Mouse (Mus musculus) forebrain, embryonic 13.5 days (tissue): ENCODE results near the gene Ppp1r12a. TPM values are rescaled to one million over a fixed set of nuclear protein-coding genes. Genes with fewer than 3 reads are reported as not detected.
A peak's percentile ranks its signal among the peaks of the same experiment; 100 is the strongest.

Experiments
- ATAC-seq: fragments of 200-750 bp; cut with Nextera tagmentation; 2 replicates; pipeline ENCODE4 v1.8.0; 2017
- H3K27ac ChIP-seq: fragments of 300-500 bp; sonication (generic); 2 replicates; pipeline ENCODE4 v1.5.1; 2015; ENCODE audit warnings: inconsistent platforms, mild to moderate bottlenecking, moderate library complexity
- H3K27me3 ChIP-seq: fragments of 300-500 bp; sonication (generic); 2 replicates; pipeline ENCODE4 v1.6.1; 2015; ENCODE audit warnings: mild to moderate bottlenecking, inconsistent platforms
- H3K36me3 ChIP-seq: fragments of 300-500 bp; sonication (generic); 2 replicates; pipeline ENCODE4 v1.6.1; 2015; ENCODE audit warnings: mild to moderate bottlenecking, inconsistent platforms; ENCODE audit not compliant: poor library complexity, severe bottlenecking
- H3K4me1 ChIP-seq: fragments of 300-500 bp; sonication (generic); 2 replicates; pipeline ENCODE4 v1.6.1; 2015; ENCODE audit warnings: inconsistent platforms
- H3K4me2 ChIP-seq: fragments of 300-500 bp; sonication (generic); 2 replicates; pipeline ENCODE4 v1.6.1; 2015; ENCODE audit warnings: inconsistent platforms, mild to moderate bottlenecking, moderate library complexity
- H3K4me3 ChIP-seq: fragments of 300-500 bp; sonication (generic); 2 replicates; pipeline ENCODE4 v1.5.1; 2015; ENCODE audit warnings: mild to moderate bottlenecking, inconsistent platforms
- H3K9ac ChIP-seq: fragments of 300-500 bp; sonication (generic); 2 replicates; pipeline ENCODE4 v1.6.1; 2015; ENCODE audit warnings: mild to moderate bottlenecking, inconsistent platforms
- H3K9me3 ChIP-seq: fragments of 300-500 bp; sonication (generic); replicated peaks from 2 replicates; pipeline ENCODE4 v1.6.1; 2016; ENCODE audit warnings: inconsistent platforms
- WGBS: fragments of 180-500 bp; shearing (Covaris S2); methylation state at CpG from one replicate; pipeline ENCODE4 v1.1.7; 2015; 5-methylcytosine and 5-hydroxymethylcytosine counted together
- polyA plus RNA-seq: library from polyadenylated mRNA; unstranded; fragments of >200 nt; fragmentation: Nextera tagmentation; extraction: Ambion mirVana; gene quantifications from 2 replicates; pipeline ENCODE4 v1.2.1, GENCODE M21; 2015

Ppp1r12a gene
- polyA plus RNA-seq, 1 experiment from 2014 or later, result 75.8 TPM

- Histone ChIP-seq H3K9me3 (no peaks in the 10 kb centered on the region), H3K4me2 (no peak overlapping the region), H3K9ac (no peak overlapping the region), H3K4me1 (no peaks in the 10 kb centered on the region), H3K27me3 (no peaks in the 10 kb centered on the region), H3K27ac (no peak overlapping the region), H3K36me3 (no peaks in the 10 kb centered on the region), H3K4me3 (no peak overlapping the region)
- ATAC-seq, result no peak
- WGBS, result 75% methylated on average over 3 of the region's 3 CpGs
Observed at GRCm38 (mm10) chr10:108139788-108140187, 22.2 kb upstream of the Ppp1r12a start.

- H3K4me2 ChIP-seq, result no peak overlapping the region
- no peak overlapping the region for H3K4me3 ChIP-seq
- no peak overlapping the region for H3K27ac ChIP-seq
- no peak overlapping the region for H3K9ac ChIP-seq
- H3K27me3 ChIP-seq, result no peaks in the 10 kb centered on the region
- no peaks in the 10 kb centered on the region for H3K9me3 ChIP-seq
- ATAC-seq, result no peak
- H3K36me3 ChIP-seq, result no peaks in the 10 kb centered on the region
- no peaks in the 10 kb centered on the region for H3K4me1 ChIP-seq
- 93% methylated on average over 3 of the region's 3 CpGs for WGBS
Observed at GRCm38 (mm10) chr10:108140742-108141141, 21.3 kb upstream of the Ppp1r12a start.

- H3K4me3 ChIP-seq, result no peak overlapping the region
- no peak overlapping the region for H3K27ac ChIP-seq
- H3K4me1 ChIP-seq, result no peaks in the 10 kb centered on the region
- ATAC-seq, result no peak
- H3K36me3 ChIP-seq, result no peaks in the 10 kb centered on the region
- no peak overlapping the region for H3K4me2 ChIP-seq
- no peak overlapping the region for H3K9ac ChIP-seq
- 73% methylated on average over 4 of the region's 4 CpGs for WGBS
- no peaks in the 10 kb centered on the region for H3K9me3 ChIP-seq
- H3K27me3 ChIP-seq, result no peaks in the 10 kb centered on the region
Observed at GRCm38 (mm10) chr10:108143991-108144525, 17.9 kb upstream of the Ppp1r12a start.

GRCm38 (mm10) chr10:108145701-108146100 lies 16.3 kb upstream of the Ppp1r12a start:
- no peak overlapping the region for H3K4me3 ChIP-seq
- no peaks in the 10 kb centered on the region for H3K27me3 ChIP-seq
- no peaks in the 10 kb centered on the region for H3K4me1 ChIP-seq
- no peak for ATAC-seq
- WGBS, result 82% methylated on average over 9 of the region's 9 CpGs
- no peaks in the 10 kb centered on the region for H3K9me3 ChIP-seq
- H3K27ac ChIP-seq, result no peak overlapping the region
- H3K36me3 ChIP-seq, result no peaks in the 10 kb centered on the region
- H3K9ac ChIP-seq, result no peak overlapping the region
- no peak overlapping the region for H3K4me2 ChIP-seq

- no peak for ATAC-seq
- 83% methylated on average over 9 of the region's 9 CpGs for WGBS
- no peak overlapping the region for H3K4me3 ChIP-seq
- no peak overlapping the region for H3K9ac ChIP-seq
- no peaks in the 10 kb centered on the region for H3K36me3 ChIP-seq
- H3K4me2 ChIP-seq, result no peak overlapping the region
- no peaks in the 10 kb centered on the region for H3K4me1 ChIP-seq
- H3K27ac ChIP-seq, result no peak overlapping the region
- H3K9me3 ChIP-seq, result no peaks in the 10 kb centered on the region
- no peaks in the 10 kb centered on the region for H3K27me3 ChIP-seq
Observed at GRCm38 (mm10) chr10:108147031-108147430, 15.0 kb upstream of the Ppp1r12a start.

- H3K9ac ChIP-seq, result no peak overlapping the region
- H3K27ac ChIP-seq, result no peak overlapping the region
- 81% methylated on average over 3 of the region's 3 CpGs for WGBS
- H3K4me2 ChIP-seq, result no peak overlapping the region
- H3K27me3 ChIP-seq, result no peaks in the 10 kb centered on the region
- H3K4me3 ChIP-seq, result no peak overlapping the region
- H3K4me1 ChIP-seq, result no peaks in the 10 kb centered on the region
- no peak for ATAC-seq
- H3K36me3 ChIP-seq, result no peaks in the 10 kb centered on the region
- H3K9me3 ChIP-seq, result no peaks in the 10 kb centered on the region
Observed at GRCm38 (mm10) chr10:108153301-108153700, 8.7 kb upstream of the Ppp1r12a start.

GRCm38 (mm10) chr10:108155042-108155686 lies 6.8 kb upstream of the Ppp1r12a start:
- Histone ChIP-seq H3K4me3 (no peak overlapping the region), H3K27ac (no peak overlapping the region), H3K9me3 (no peaks in the 10 kb centered on the region), H3K9ac (peak overlapping the region; percentile 34; the same call in 1 of the 2 replicates), H3K36me3 (no peaks in the 10 kb centered on the region), H3K4me2 (no peak overlapping the region), H3K4me1 (no peaks in the 10 kb centered on the region), H3K27me3 (no peaks in the 10 kb centered on the region)
- ATAC-seq, result 0 out of 2 replicates have a peak, but pooled peaks have one; percentile 30
- WGBS, result 75% methylated on average over 21 of the region's 21 CpGs

GRCm38 (mm10) chr10:108155687-108156067 lies 6.3 kb upstream of the Ppp1r12a start:
- H3K4me2 ChIP-seq, result no peak overlapping the region
- H3K9ac ChIP-seq, result no peak overlapping the region
- H3K4me1 ChIP-seq, result 0 out of 2 replicates have a peak, but pooled peaks cover under 1% of the 10 kb centered on the region
- H3K9me3 ChIP-seq, result no peaks in the 10 kb centered on the region
- 93% methylated on average over 7 of the region's 7 CpGs for WGBS
- no peak overlapping the region for H3K4me3 ChIP-seq
- H3K36me3 ChIP-seq, result no peaks in the 10 kb centered on the region
- no peak for ATAC-seq
- no peak overlapping the region for H3K27ac ChIP-seq
- H3K27me3 ChIP-seq, result no peaks in the 10 kb centered on the region

GRCm38 (mm10) chr10:108156128-108156527 lies 5.9 kb upstream of the Ppp1r12a start:
- no peaks in the 10 kb centered on the region for H3K9me3 ChIP-seq
- no peaks in the 10 kb centered on the region for H3K36me3 ChIP-seq
- ATAC-seq, result no peak
- H3K27ac ChIP-seq, result no peak overlapping the region
- no peaks in the 10 kb centered on the region for H3K27me3 ChIP-seq
- H3K4me2 ChIP-seq, result no peak overlapping the region
- H3K9ac ChIP-seq, result no peak overlapping the region
- WGBS, result 96% methylated on average over 3 of the region's 3 CpGs
- no peak overlapping the region for H3K4me3 ChIP-seq
- 0 out of 2 replicates have a peak, but pooled peaks cover 5% of the 10 kb centered on the region for H3K4me1 ChIP-seq

- H3K27ac ChIP-seq, result no peak overlapping the region
- H3K4me1 ChIP-seq, result peaks cover 13% of the 10 kb centered on the region
- H3K36me3 ChIP-seq, result no peaks in the 10 kb centered on the region
- 92% methylated on average over 14 of the region's 14 CpGs for WGBS
- no peaks in the 10 kb centered on the region for H3K27me3 ChIP-seq
- no peak for ATAC-seq
- H3K4me3 ChIP-seq, result no peak overlapping the region
- no peak overlapping the region for H3K4me2 ChIP-seq
- H3K9ac ChIP-seq, result no peak overlapping the region
- no peaks in the 10 kb centered on the region for H3K9me3 ChIP-seq
Observed at GRCm38 (mm10) chr10:108159002-108159401, 3.0 kb upstream of the Ppp1r12a start.

- Histone ChIP-seq H3K4me2 (peak overlapping the region; percentile 66), H3K27me3 (no peaks in the 10 kb centered on the region), H3K9ac (peak overlapping the region; percentile 98), H3K9me3 (no peaks in the 10 kb centered on the region), H3K36me3 (no peaks in the 10 kb centered on the region), H3K4me3 (peak overlapping the region; percentile 98), H3K4me1 (peaks cover 32% of the 10 kb centered on the region), H3K27ac (peak overlapping the region; percentile 98)
- WGBS, result under 1% methylated on average over 61 of the region's 79 CpGs
- ATAC-seq, result peak; percentile 60
Observed at GRCm38 (mm10) chr10:108162297-108163020, 466 bp downstream of the Ppp1r12a start.

GRCm38 (mm10) chr10:108163021-108163410 lies 1.0 kb downstream of the Ppp1r12a start:
- under 1% methylated on average over 12 of the region's 12 CpGs for WGBS
- ATAC-seq, result no peak
- no peaks in the 10 kb centered on the region for H3K36me3 ChIP-seq
- H3K27ac ChIP-seq, result peak overlapping the region; percentile 98
- no peaks in the 10 kb centered on the region for H3K27me3 ChIP-seq
- peak overlapping the region; percentile 98 for H3K9ac ChIP-seq
- peak overlapping the region; percentile 66 for H3K4me2 ChIP-seq
- H3K9me3 ChIP-seq, result no peaks in the 10 kb centered on the region
- peaks cover 32% of the 10 kb centered on the region for H3K4me1 ChIP-seq
- H3K4me3 ChIP-seq, result peak overlapping the region; percentile 98
